Mouse (Mus musculus) heart, embryonic 14.5 days (tissue): ENCODE results near the gene Kcnd3. TPM values are rescaled to one million over a fixed set of nuclear protein-coding genes. Genes with fewer than 3 reads are reported as not detected.

Source experiments
- ATAC-seq: fragments of 200-750 bp; cut with Nextera tagmentation; 2 replicates; pipeline ENCODE4 v1.8.0; 2017; ENCODE audit warnings: low read depth, moderate TSS enrichment; ENCODE audit not compliant: insufficient number of reproducible peaks, insufficient read depth, low FRiP score
- H3K27ac ChIP-seq, 2 experiments: fragments of 200-500 bp in 1 of 2; fragments of 300-500 bp in 1 of 2; sonication (generic) in 1 of 2; replicated peaks in 1 of 2; 2 replicates each; pipeline ENCODE4 v1.5.1; 2012 to 2014; ENCODE audit warnings: low read depth in 2 of 2, low read length in 2 of 2, control low read depth in 1 of 2, mild to moderate bottlenecking in 1 of 2, mixed read lengths in 1 of 2; ENCODE audit not compliant: control insufficient read depth in 1 of 2, insufficient read depth in 1 of 2
- H3K27me3 ChIP-seq: fragments of 300-500 bp; sonication (generic); 2 replicates; pipeline ENCODE4 v1.6.1; 2014; ENCODE audit warnings: mild to moderate bottlenecking, low read length, control low read depth; ENCODE audit not compliant: control insufficient read depth, insufficient read depth
- H3K36me3 ChIP-seq: fragments of 300-500 bp; sonication (generic); 2 replicates; pipeline ENCODE4 v1.6.1; 2014; ENCODE audit warnings: mild to moderate bottlenecking, control low read depth, low read length, mixed read lengths; ENCODE audit not compliant: control insufficient read depth, insufficient read depth
- H3K4me1 ChIP-seq, 2 experiments: fragments of 200-500 bp in 1 of 2; fragments of 300-500 bp in 1 of 2; sonication (generic) in 1 of 2; 2 replicates each; pipeline ENCODE4 v1.6.1; 2012 to 2014; ENCODE audit warnings: low read length in 2 of 2, control low read depth in 1 of 2, mixed read lengths in 1 of 2; ENCODE audit not compliant: control insufficient read depth in 2 of 2, insufficient read depth in 2 of 2
- H3K4me2 ChIP-seq: fragments of 300-500 bp; sonication (generic); 2 replicates; pipeline ENCODE4 v1.6.1; 2014; ENCODE audit warnings: mild to moderate bottlenecking, low read length
- H3K4me3 ChIP-seq, 2 experiments: fragments of 200-500 bp in 1 of 2; fragments of 300-500 bp in 1 of 2; sonication (generic) in 1 of 2; 2 replicates each; pipeline ENCODE4 v1.5.1; 2012 to 2014; ENCODE audit warnings: low read length in 2 of 2, mild to moderate bottlenecking in 2 of 2, control low read depth in 1 of 2, low read depth in 1 of 2, moderate library complexity in 1 of 2; ENCODE audit not compliant: control insufficient read depth in 1 of 2, insufficient read depth in 1 of 2
- H3K9ac ChIP-seq: fragments of 300-500 bp; sonication (generic); 2 replicates; pipeline ENCODE4 v1.6.1; 2014; ENCODE audit warnings: mild to moderate bottlenecking, low read length
- H3K9me3 ChIP-seq: fragments of 300-500 bp; sonication (generic); 2 replicates; pipeline ENCODE4 v1.6.1; 2016; ENCODE audit warnings: low read length, control low read depth; ENCODE audit not compliant: control insufficient read depth
- WGBS: fragments of 180-500 bp; shearing (Covaris S2); extraction: QIAGEN DNeasy Blood & Tissue Kit; methylation state at CpG from one replicate; pipeline ENCODE4 v1.1.7; 2014; 5-methylcytosine and 5-hydroxymethylcytosine counted together
- polyA plus RNA-seq: library from polyadenylated mRNA; unstranded; fragments of >200 nt; fragmentation: Nextera tagmentation; extraction: Ambion mirVana; gene quantifications from 2 replicates; pipeline ENCODE4 v1.2.1, GENCODE M21; 2014

Gene Kcnd3
- polyA plus RNA-seq, 1 experiment from 2014 or later, result 0.91 TPM

DNA sequence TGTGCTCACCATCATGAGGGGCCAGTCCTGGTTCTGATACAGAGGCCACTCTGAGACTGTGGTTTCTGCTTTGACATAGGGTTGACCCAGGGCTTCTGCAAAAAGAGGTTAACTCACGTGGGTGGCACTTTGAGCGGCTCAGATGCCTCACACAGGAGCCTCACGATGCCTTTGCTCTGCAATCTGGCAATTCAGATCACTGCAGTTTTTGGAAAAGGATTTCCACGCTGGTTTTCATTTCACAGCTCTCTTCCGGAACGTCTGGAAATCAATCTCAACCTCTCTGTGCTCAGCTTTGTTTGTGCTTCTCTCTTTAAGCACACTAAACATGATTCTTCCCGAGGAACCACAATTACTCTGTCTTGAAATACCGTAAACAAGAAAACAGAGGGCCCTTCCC is 14.4 kb downstream of the Kcnd3 start:
- H3K27ac ChIP-seq, result no peak overlapping the region
- no peak overlapping the region for H3K9ac ChIP-seq
- H3K36me3 ChIP-seq, result no peaks in the 10 kb centered on the region
- H3K4me3 ChIP-seq, result no peak overlapping the region
- H3K4me2 ChIP-seq, result no peak overlapping the region
- 69% methylated on average over 8 of the region's 8 CpGs for WGBS
- no peaks in the 10 kb centered on the region for H3K9me3 ChIP-seq
- H3K4me1 ChIP-seq, result no peaks in the 10 kb centered on the region
- no peaks in the 10 kb centered on the region for H3K27me3 ChIP-seq
- no peak for ATAC-seq

DNA sequence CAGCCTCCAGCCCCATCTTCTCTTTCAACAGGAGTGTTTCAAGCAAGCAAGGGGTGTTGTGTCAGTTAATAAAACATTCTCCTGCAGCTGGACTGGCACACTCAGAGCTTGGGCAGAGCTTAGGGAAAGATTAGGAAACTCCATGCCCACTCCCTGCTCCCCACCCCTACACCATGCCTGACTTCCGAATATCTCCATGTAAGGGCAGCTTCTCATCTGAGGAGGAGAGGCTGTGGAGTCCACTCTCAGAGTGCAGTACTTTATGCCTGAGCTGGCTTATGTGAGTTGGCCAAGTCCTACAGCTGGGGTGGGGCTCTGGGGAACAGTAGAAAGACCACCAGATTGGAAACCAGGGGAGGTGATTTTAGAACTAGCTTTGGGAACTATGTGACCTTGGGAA is 20.4 kb downstream of the Kcnd3 start:
- Histone ChIP-seq H3K27me3 (no peaks in the 10 kb centered on the region), H3K4me1 (no peaks in the 10 kb centered on the region), H3K9ac (no peak overlapping the region), H3K9me3 (no peaks in the 10 kb centered on the region), H3K4me3 (no peak overlapping the region), H3K36me3 (no peaks in the 10 kb centered on the region), H3K4me2 (no peak overlapping the region), H3K27ac (no peak overlapping the region)
- WGBS, result 83% methylated on average over 1 of the region's 1 CpGs
- ATAC-seq, result no peak

GRCm38 (mm10) chr3:105476408-105476807 is 24.3 kb downstream of the Kcnd3 start:
- Histone ChIP-seq H3K27me3 (no peaks in the 10 kb centered on the region), H3K9me3 (no peaks in the 10 kb centered on the region), H3K27ac (no peak overlapping the region), H3K4me2 (no peak overlapping the region), H3K4me3 (no peak overlapping the region), H3K9ac (no peak overlapping the region), H3K4me1 (no peaks in the 10 kb centered on the region), H3K36me3 (no peaks in the 10 kb centered on the region)
- ATAC-seq, result no peak
- 54% methylated on average over 1 of the region's 1 CpGs for WGBS

GRCm38 (mm10) chr3:105478876-105479275 is 26.7 kb downstream of the Kcnd3 start:
- 83% methylated on average over 4 of the region's 4 CpGs for WGBS
- H3K9me3 ChIP-seq, result no peaks in the 10 kb centered on the region

GRCm38 (mm10) chr3:105481419-105481818 is 29.3 kb downstream of the Kcnd3 start:
- WGBS, result 72% methylated on average over 8 of the region's 8 CpGs
- ATAC-seq, result no peak
- H3K9me3 ChIP-seq, result no peaks in the 10 kb centered on the region

More at GRCm38 (mm10) chr3:105478876-105479275, 26.7 kb downstream of the Kcnd3 start:
- Histone ChIP-seq H3K27ac (no peak overlapping the region), H3K4me1 (peaks cover 0 to 3% of the 10 kb centered on the region in 2 experiments; a peak in 1 of 4 replicates), H3K27me3 (no peaks in the 10 kb centered on the region), H3K9ac (no peak overlapping the region), H3K4me3 (no peak overlapping the region), H3K4me2 (no peak overlapping the region), H3K36me3 (no peaks in the 10 kb centered on the region)
- ATAC-seq, result no peak

GRCm38 (mm10) chr3:105483651-105484052 is 31.5 kb downstream of the Kcnd3 start:
- Histone ChIP-seq H3K9ac (no peak overlapping the region), H3K36me3 (no peaks in the 10 kb centered on the region), H3K4me1 (peaks cover 0 to 3% of the 10 kb centered on the region in 2 experiments; a peak in 1 of 4 replicates), H3K27me3 (peaks cover 7% of the 10 kb centered on the region; the same call in 1 of the 2 replicates), H3K4me2 (no peak overlapping the region), H3K27ac (no peak overlapping the region), H3K4me3 (no peak overlapping the region), H3K9me3 (no peaks in the 10 kb centered on the region)
- ATAC-seq, result no peak
- WGBS, result 59% methylated on average over 13 of the region's 13 CpGs

More at GRCm38 (mm10) chr3:105481419-105481818, 29.3 kb downstream of the Kcnd3 start:
- Histone ChIP-seq H3K4me2 (no peak overlapping the region), H3K27ac (no peak overlapping the region), H3K4me1 (peaks cover 0 to 3% of the 10 kb centered on the region in 2 experiments; a peak in 1 of 4 replicates), H3K27me3 (peaks cover 7% of the 10 kb centered on the region; the same call in 1 of the 2 replicates), H3K9ac (no peak overlapping the region), H3K4me3 (no peak overlapping the region), H3K36me3 (no peaks in the 10 kb centered on the region)

- H3K27ac ChIP-seq, result no peak overlapping the region
- 23% methylated on average over 8 of the region's 8 CpGs for WGBS
- no peaks in the 10 kb centered on the region for H3K36me3 ChIP-seq
- H3K4me2 ChIP-seq, result no peak overlapping the region
- no peaks in the 10 kb centered on the region for H3K9me3 ChIP-seq
- H3K4me1 ChIP-seq, result peaks cover 0 to 2% of the 10 kb centered on the region in 2 experiments; a peak in 1 of 4 replicates
- H3K4me3 ChIP-seq, result no peak overlapping the region
- no peak for ATAC-seq
- peaks cover 7% of the 10 kb centered on the region; the same call in 1 of the 2 replicates for H3K27me3 ChIP-seq
- no peak overlapping the region for H3K9ac ChIP-seq
Measured at GRCm38 (mm10) chr3:105487171-105487570, 35.0 kb downstream of the Kcnd3 start.

- Histone ChIP-seq H3K27me3 (peaks cover 3% of the 10 kb centered on the region; the same call in 1 of the 2 replicates), H3K36me3 (no peaks in the 10 kb centered on the region), H3K4me1 (no peaks in the 10 kb centered on the region), H3K4me3 (no peak overlapping the region), H3K4me2 (no peak overlapping the region), H3K9me3 (no peaks in the 10 kb centered on the region), H3K27ac (no peak overlapping the region), H3K9ac (no peak overlapping the region)
- no peak for ATAC-seq
- 23% methylated on average over 4 of the region's 4 CpGs for WGBS
Measured at GRCm38 (mm10) chr3:105489607-105490006, 37.5 kb downstream of the Kcnd3 start.
